Mouse (Mus musculus) T-helper 1 cell (primary cell): Measurements from ENCODE around the gene Uba1.

Experiments
- in situ Hi-C: fragments of 300-600 bp; cut with MboI, MseI; formaldehyde crosslinking; loops from one replicate; pipeline ENCODE4 v1.15.1; 2025; ENCODE audit warnings: high pct_unique_total_duplicates

Gene Uba1

GRCm38 (mm10) chrX:20658026-20658652 is at the start of gene Uba1:
Gene Uba1, plus strand, starts transcription at chrX:20658326.
- in situ Hi-C loops = no loop called here

- in situ Hi-C loops = no loop called here
Observed at GRCm38 (mm10) chrX:20608500-20608899, 49.6 kb upstream of the Uba1 start.

- in situ Hi-C loops = no loop called here
Observed at GRCm38 (mm10) chrX:20616861-20617175, 41.3 kb upstream of the Uba1 start.

GRCm38 (mm10) chrX:20617176-20617902 is 40.8 kb upstream of the Uba1 start, which contains the start of the genes Rbm10 and Ndufb11:
Gene Rbm10, plus strand, starts transcription at chrX:20617503.
Gene Ndufb11, minus strand, starts transcription at chrX:20617619.
- in situ Hi-C loops = no loop called here

GRCm38 (mm10) chrX:20617903-20618399 is 40.2 kb upstream of the Uba1 start:
- in situ Hi-C loops = no loop called here

GRCm38 (mm10) chrX:20638141-20638540 is 20.0 kb upstream of the Uba1 start:
- in situ Hi-C loops = no loop called here

- in situ Hi-C loops = no loop called here
Observed at GRCm38 (mm10) chrX:20644780-20645179, 13.3 kb upstream of the Uba1 start.

- in situ Hi-C loops = no loop called here
Observed at GRCm38 (mm10) chrX:20657593-20657992, 533 bp upstream of the Uba1 start.

- in situ Hi-C loops = no loop called here
Observed at GRCm38 (mm10) chrX:20658891-20659406, 823 bp downstream of the Uba1 start.

GRCm38 (mm10) chrX:20662317-20662715 is 4.2 kb downstream of the Uba1 start:
- in situ Hi-C loops = loop anchor here (10.0 kb wide), 1 partner anchor 132 kb away; the partner anchor contains the start of gene Araf

GRCm38 (mm10) chrX:20662716-20663443 is 4.8 kb downstream of the Uba1 start:
- in situ Hi-C loops = loop anchor here (10.0 kb wide), 1 partner anchor 132 kb away; the partner anchor contains the start of gene Araf

GRCm38 (mm10) chrX:20663444-20663790 is 5.3 kb downstream of the Uba1 start:
- in situ Hi-C loops = loop anchor here (10.0 kb wide), 1 partner anchor 131 kb away; the partner anchor contains the start of gene Araf

GRCm38 (mm10) chrX:20687519-20688067 is 29.5 kb downstream of the Uba1 start, which contains the start of gene Cdk16:
Gene Cdk16, plus strand, starts transcription at chrX:20687954.
- in situ Hi-C loops = no loop called here

GRCm38 (mm10) chrX:20688068-20688547 is 30.0 kb downstream of the Uba1 start:
- in situ Hi-C loops = no loop called here

GRCm38 (mm10) chrX:20688615-20689014 is 30.5 kb downstream of the Uba1 start:
- in situ Hi-C loops = no loop called here

- in situ Hi-C loops = no loop called here
Observed at GRCm38 (mm10) chrX:20691566-20691965, 33.4 kb downstream of the Uba1 start.

- in situ Hi-C loops = no loop called here
Observed at GRCm38 (mm10) chrX:20692616-20693015, 34.5 kb downstream of the Uba1 start.

- in situ Hi-C loops = no loop called here
Observed at GRCm38 (mm10) chrX:20695842-20696241, 37.7 kb downstream of the Uba1 start.

GRCm38 (mm10) chrX:20703741-20704290 is 45.7 kb downstream of the Uba1 start, which contains the start of gene Usp11:
Gene Usp11, plus strand, starts transcription at chrX:20703906.
- in situ Hi-C loops = no loop called here

GRCm38 (mm10) chrX:20704295-20705082 is 46.4 kb downstream of the Uba1 start:
- in situ Hi-C loops = no loop called here
